Mouse (Mus musculus) brown adipose tissue, adult 24 weeks (tissue): ENCODE results near the gene Foxd2. TPM values are rescaled to one million over a fixed set of nuclear protein-coding genes. Genes with fewer than 3 reads are reported as not detected.
A peak's percentile ranks its signal among the peaks of the same experiment; 100 is the strongest.

Experiments
- H3K27ac ChIP-seq: fragments of 200-500 bp; replicated peaks from 2 replicates; pipeline ENCODE4 v1.5.1; 2012; ENCODE audit warnings: low read depth, mild to moderate bottlenecking, low read length
- H3K4me1 ChIP-seq: fragments of 200-500 bp; 2 replicates; pipeline ENCODE4 v1.6.1; 2012; ENCODE audit warnings: low read length, mixed read lengths; ENCODE audit not compliant: control insufficient read depth, insufficient read depth, insufficient read length
- H3K4me3 ChIP-seq: fragments of 200-500 bp; 2 replicates; pipeline ENCODE4 v1.5.1; 2012; ENCODE audit warnings: low read depth, mild to moderate bottlenecking, low read length, moderate library complexity; ENCODE audit not compliant: insufficient read depth
- polyA plus RNA-seq: library from polyadenylated mRNA; stranded (reverse); fragments of >200 nt; gene quantifications from 2 replicates; pipeline ENCODE4 v1.2.4, GENCODE M21; 2012; ENCODE audit not compliant: missing spikeins, insufficient read depth, insufficient read length

Foxd2 gene
- polyA plus RNA-seq, result not detected in 2 replicates

DNA sequence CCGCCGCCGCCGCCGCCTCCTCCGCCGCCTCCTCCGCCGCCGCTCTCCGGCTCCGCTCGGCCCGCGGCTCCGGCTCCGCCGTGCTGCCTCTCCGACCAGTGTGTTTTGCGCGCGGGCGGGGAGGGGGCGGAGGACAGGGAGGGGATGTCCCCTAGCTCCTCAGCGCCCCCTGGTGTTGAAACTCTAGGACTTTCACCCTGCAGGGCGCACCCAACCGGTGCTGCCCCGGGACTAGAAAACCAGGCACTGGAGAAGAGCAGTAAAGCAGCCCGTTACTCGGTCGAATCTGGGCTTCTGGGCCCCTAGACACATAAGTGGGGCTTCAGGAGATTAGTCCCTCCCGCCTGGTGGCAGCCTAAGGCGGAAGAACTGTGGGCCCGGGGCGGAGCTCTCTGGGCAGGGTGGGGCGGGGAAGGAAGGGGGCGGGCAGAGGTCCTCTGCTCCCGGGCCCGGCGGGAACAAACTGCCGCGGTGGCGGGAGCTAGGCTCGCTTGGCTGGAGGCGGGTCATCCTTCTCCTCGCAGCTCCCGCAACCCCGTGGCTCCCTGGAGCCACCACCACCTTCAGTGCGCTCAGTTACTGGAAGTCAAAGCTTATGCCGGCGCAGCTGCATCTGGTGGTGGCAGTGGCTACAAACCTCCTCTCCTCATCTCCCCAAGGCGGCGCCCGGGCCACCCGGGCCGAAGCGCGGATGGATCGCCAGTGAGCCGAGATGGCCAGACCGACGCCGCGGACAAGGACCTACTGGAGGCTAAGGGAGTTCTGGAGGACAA, at the start of gene Foxd2:
Gene Foxd2, minus strand, starts transcription at position 45 of the 773 bp plus-strand sequence.
- H3K4me3 ChIP-seq, result peak within 1 kb of the TSS; percentile 69
- peak within 1 kb of the TSS; percentile 77 for H3K27ac ChIP-seq
- no peaks in the 10 kb centered on the region for H3K4me1 ChIP-seq

DNA sequence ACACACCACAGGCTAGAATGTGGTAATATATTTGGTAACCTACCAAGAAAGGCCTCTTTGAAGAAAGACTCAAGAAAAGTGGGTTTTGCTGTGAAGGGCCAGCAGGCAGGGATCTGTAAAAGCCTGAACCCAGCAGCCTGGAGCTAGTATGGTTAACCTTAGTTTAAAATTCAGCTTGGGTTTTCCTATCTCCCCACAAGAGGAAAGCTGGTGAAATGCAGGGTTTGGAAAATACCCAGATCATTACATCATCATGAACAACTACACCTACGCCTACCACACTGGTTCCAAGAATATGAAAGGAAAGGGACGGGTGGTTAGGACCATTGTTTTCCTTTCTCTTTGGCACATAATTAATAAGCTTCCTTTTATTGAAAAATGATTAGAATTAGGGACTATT, 49.6 kb upstream of the Foxd2 start:
- Histone ChIP-seq H3K4me1 (no peaks in the 10 kb centered on the region; the same call in none of the 2 replicates), H3K27ac (no peak overlapping the region), H3K4me3 (no peak overlapping the region)

DNA sequence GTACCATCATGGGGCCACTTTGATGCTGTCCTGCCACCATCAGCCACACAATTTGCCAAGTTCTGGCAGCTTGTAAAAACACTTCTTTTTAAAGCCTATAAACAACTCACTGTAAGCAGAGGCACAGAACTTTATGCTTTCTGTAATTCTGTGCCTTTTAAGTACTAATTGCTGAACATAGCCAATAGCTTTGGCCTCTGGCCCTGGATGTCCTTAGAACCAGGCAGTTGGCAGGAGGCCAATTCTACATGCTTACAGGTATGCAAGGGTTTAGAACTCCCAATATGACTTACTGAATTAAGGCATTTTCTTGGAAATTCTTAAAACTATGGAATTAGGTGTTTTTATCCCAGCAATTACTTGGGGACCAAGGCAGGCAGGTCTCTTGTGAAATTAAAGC, 48.7 kb upstream of the Foxd2 start:
- Histone ChIP-seq H3K27ac (no peak overlapping the region), H3K4me1 (no peaks in the 10 kb centered on the region; the same call in none of the 2 replicates), H3K4me3 (no peak overlapping the region)

DNA sequence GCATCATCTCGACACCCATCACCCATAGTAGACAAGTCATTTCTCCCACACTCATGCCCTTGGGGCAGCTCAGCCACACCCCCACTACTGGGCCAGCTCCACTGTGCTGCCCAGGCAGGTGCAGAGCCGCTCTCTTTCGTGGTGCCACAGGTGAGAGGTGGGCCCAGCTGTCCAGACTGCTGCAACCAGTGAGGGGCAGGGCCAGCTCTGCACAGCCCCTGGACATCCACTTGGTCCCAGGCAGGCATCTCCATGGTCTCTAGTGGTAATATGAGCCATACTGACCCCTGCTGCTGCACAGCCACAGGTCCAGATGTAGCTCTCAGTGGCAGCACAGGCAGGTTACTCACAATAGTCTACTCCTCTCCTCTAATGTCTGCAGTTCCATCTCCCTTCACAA, 44.5 kb upstream of the Foxd2 start:
- no peak overlapping the region for H3K4me3 ChIP-seq
- no peak overlapping the region for H3K27ac ChIP-seq
- H3K4me1 ChIP-seq, result no peaks in the 10 kb centered on the region

DNA sequence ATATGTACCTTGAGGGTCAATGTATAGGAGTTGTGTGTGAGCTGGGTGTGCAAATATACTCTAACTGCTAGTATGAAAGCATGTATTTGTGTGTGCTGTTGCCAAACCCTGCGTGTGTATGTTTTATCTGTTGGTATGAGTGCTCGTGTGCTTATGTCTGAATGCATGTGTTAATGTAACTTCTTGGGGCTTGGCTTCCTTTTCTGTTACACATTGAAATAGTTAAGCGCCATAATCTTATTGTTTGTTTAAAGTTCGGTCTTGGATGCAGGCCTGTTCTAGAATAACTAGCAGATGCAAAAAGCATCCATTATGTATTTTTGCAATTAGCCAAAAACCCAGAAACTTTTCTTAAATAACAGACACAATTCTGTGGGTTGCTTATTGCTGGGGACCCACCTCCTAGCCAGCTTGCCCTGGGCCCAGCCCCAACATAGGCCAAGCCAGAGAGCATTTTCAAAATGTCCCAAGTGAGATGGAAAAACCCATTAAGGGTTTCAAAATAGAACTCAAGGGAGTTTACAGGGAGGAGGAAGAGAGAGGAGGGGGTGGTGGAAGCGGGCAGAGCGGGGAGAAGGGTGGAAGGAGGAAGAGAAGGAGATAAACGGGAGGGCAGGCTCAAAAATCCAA, 39.3 kb upstream of the Foxd2 start:
- Histone ChIP-seq H3K4me3 (no peak overlapping the region), H3K27ac (no peak overlapping the region), H3K4me1 (no peaks in the 10 kb centered on the region)

DNA sequence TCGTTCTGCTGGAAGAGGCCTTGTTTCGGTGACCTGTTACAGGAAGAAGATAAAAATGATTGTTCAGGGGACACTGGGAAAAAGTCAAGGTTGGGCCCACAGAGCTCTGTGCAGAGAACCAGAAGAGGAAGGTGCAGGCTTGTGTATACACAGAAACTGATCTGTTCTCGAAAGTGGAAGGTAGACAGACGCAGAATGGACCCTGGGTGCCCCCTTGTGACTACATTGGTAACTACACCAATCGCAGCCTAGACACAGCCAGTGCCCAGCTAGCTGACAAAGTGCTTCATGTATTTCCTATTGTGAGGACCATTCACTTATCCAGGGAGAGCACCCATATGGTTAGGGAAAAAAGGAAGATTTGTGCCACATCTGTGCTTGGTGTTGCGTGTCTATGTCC, 38.7 kb upstream of the Foxd2 start:
- Histone ChIP-seq H3K4me3 (no peak overlapping the region), H3K4me1 (no peaks in the 10 kb centered on the region)

DNA sequence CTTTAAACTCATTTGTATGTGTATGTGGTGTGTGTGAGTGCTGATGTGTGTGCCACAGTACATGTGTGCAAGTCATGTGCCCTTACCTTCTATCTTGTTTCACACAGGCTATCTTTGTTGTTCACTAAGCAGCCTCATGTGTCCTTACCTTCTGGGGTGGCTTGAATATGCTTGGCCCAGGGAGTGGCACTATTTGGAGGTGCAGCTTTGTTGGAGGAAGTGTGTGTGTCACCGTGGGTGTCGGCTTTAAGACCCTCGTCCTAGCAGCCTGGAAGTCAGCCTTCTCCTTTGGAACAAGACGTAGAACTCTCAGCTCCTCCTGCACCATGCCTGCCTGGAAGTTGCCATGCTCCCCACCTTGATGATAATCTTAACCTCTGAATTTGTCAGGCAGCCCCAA, 37.7 kb upstream of the Foxd2 start:
- Histone ChIP-seq H3K4me1 (no peaks in the 10 kb centered on the region), H3K27ac (no peak overlapping the region)

More for the DNA sequence above, 38.7 kb upstream of the Foxd2 start:
- no peak overlapping the region for H3K27ac ChIP-seq

DNA sequence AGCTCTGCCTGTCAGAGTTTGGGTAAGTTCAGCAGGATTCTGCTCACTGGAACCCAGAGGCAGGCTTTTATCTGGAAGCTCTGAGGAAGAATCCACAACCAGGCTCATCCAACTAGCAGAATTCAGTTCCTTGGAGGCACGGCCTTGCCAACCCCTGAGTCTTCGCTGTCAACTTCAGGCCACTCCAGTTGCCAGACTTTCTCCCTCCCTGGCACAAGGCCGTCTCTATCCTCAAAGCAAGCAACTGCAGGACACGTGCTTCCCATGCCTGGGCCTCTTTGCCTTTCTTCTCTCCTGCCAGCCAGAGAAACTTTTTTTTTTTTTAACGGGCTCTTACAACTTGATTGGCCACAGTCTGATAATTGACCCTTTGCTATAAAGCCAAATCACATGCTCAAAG, 36.3 kb upstream of the Foxd2 start:
- no peaks in the 10 kb centered on the region for H3K4me1 ChIP-seq
- no peak overlapping the region for H3K27ac ChIP-seq
- no peak overlapping the region for H3K4me3 ChIP-seq

More for the DNA sequence above, 37.7 kb upstream of the Foxd2 start:
- H3K4me3 ChIP-seq, result no peak overlapping the region

DNA sequence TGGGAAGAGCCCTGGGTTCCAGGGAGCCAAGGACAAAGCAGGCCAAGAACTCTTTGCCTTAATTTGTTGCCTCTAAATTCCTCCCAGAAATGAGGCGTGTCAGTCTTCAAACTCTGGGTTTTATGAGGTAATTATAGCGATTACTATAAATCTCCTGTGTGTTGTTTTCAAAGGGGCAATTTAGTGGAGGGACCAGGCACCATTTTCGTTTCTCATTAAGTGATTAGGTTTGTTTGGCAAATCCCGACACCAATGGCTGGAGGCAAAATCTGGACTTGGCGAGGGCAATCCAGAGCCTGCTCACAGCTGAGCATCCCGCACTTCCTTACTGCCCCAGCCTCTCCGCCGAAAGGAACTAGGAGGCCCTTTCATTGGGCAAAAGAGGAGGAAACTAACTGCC, 33.9 kb upstream of the Foxd2 start:
- no peak overlapping the region for H3K27ac ChIP-seq
- H3K4me1 ChIP-seq, result no peaks in the 10 kb centered on the region
- no peak overlapping the region for H3K4me3 ChIP-seq

DNA sequence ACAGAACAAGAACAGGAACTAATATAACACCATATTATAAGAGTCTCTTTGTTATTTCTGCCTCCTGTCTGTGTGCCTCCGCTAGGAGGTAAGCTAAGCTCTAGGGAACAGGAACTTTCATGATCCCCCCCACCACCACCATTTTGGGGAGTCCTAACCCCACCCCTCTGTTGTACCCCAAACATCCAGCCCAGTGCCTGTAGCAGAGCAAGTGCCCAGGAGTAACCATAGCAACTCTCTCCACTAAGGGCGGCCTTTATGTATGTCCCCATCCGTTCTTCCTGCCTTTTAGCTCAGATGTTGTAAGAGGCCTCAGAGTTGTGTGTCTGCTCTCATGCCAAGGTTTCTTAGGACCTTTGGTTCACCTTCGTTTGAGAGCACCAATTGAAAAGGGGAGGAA, 33.4 kb upstream of the Foxd2 start:
- no peak overlapping the region for H3K27ac ChIP-seq
- no peak overlapping the region for H3K4me3 ChIP-seq
- no peaks in the 10 kb centered on the region for H3K4me1 ChIP-seq

DNA sequence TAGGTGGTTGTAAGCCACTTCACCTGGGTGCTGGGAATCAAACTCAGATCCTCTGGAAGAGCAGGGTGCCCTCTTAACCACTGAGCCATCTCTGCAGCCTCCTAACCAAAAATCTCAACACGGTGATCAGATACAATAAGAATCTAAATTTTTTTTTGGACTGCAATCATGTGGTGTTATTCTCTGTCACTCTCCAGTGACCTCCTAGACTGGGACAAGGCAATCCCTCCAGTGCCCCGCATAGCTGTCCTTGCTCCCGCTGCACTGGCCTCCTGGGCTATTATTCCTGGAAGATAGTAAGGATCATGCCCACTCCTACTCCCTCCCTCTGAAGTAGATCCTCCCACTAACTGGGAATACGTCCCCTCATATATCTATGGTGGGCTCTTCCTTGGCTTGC, 32.6 kb upstream of the Foxd2 start:
- Histone ChIP-seq H3K4me3 (no peak overlapping the region), H3K4me1 (no peaks in the 10 kb centered on the region), H3K27ac (no peak overlapping the region)

DNA sequence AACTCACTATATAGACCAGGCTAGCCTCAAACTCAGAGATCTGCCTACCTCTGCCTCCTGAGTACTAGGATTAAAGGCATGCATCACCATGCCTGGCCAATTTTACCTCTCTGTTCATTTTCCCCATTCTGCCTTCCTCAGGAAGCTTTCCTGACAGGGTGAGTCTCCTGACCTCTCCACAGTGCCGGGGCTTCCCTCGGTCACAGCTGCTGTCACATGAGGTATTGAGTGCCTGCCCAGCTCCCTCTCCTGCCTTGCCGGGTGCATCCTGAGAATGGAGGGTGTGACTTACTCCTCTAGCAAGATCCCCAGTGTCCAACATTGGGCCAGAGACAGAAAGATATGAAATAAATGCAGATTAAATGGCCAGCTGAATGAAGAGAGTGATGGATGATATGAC, 29.6 kb upstream of the Foxd2 start:
- no peak overlapping the region for H3K4me3 ChIP-seq
- no peak overlapping the region for H3K27ac ChIP-seq
- no peaks in the 10 kb centered on the region for H3K4me1 ChIP-seq

DNA sequence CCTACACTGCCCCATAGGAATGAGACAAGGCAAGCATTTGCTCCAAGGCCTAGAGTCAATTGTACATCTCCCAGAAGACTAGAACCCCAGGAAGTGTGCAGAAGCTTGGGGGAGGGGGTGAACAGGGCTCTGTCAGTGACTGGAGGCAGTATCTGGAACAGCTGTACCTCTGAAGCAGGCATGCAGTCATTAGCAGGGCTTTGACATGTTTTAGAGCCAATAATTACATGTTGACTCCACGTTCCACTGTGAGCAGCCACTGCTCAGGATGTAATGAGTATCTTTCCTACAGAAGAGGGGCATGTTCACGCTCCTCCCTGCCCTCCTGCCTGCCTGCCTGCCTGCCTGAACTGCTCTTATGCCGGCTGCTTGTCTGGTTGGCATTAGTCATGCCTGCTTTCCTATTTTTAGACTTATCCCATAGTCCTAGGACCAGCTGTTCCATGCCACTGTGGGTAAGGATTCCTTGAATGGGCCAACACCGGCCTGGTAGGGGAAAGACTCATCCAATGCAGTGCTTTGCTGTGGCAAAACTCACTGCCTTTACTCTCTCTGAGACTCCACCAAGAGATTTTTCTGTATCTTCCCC, 28.9 kb upstream of the Foxd2 start:
- H3K4me1 ChIP-seq, result no peaks in the 10 kb centered on the region
- H3K27ac ChIP-seq, result no peak overlapping the region
- H3K4me3 ChIP-seq, result no peak overlapping the region

DNA sequence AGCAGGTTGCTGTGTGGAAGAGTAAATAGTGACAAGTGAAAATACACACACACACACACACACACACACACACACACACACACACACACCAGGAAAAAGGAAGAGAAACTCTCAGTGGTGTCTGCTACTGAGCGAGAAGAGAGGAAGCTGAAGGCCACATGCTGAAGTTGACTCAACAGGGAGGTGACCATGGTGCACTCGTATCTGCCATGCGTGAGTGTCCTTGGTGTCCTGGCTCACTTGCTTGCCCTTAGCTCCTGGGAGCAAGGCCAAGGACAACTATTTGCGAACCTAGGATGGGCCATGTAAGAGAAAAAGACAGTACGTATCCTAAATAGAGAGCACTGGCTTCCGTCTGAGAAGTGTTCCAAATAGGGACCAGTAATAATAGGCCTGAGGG, 25.5 kb upstream of the Foxd2 start:
- H3K4me3 ChIP-seq, result no peak overlapping the region
- H3K27ac ChIP-seq, result no peak overlapping the region
- H3K4me1 ChIP-seq, result no peaks in the 10 kb centered on the region

DNA sequence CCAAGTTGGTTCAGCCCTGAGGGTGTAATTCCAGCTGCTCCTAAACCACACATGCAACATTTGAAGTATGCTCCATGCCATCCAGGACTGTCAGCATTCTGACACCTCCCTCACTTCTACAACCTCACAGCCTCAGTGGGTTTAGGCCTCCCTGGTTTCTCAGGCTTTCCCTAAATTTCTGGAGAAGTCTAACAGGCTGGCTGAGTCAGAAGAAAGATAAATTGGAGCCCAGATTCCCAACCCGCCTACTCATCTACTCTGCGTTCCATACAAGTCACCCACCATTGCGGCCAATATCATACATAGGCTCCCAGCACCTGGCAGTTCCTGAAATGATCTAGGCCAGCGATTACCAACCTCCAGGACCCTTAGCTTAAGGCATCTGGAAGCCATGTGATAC, 24.1 kb upstream of the Foxd2 start:
- no peak overlapping the region for H3K27ac ChIP-seq
- no peak overlapping the region for H3K4me3 ChIP-seq
- H3K4me1 ChIP-seq, result no peaks in the 10 kb centered on the region

DNA sequence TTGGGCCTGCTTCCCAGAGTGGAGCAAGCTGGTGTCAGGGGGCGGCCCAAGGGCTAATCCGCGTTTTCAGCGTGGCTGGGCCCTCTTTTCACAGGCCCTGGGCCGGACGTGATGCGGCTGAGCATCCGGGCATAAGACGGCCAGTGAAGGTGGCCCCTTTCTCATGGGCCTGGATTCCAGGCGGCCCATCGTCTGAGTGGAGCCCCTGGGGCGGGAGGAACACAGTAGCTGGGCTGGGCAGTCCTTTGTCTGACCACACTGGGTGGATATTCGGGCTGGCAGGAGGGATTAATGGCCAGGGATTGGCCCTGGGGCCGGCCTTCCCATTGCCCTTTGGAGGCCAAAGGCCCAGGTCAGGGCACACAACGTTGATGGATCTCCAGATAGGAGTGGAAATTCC, 20.5 kb upstream of the Foxd2 start:
- Histone ChIP-seq H3K4me3 (no peak overlapping the region), H3K4me1 (no peaks in the 10 kb centered on the region)

More for the DNA sequence above, 20.5 kb upstream of the Foxd2 start:
- no peak overlapping the region for H3K27ac ChIP-seq
